Mouse (Mus musculus) heart, embryonic 13.5 days (tissue): ENCODE measurements at regions not wholly inside any gene's neighbourhood (a gene's known extent, or its start where the extent isn't known, plus 50 kb on each side); places are given as distances from the start of the nearest gene placed in this dataset.

Experiments used
- ATAC-seq: fragments of 200-750 bp; cut with Nextera tagmentation; 2 replicates; pipeline ENCODE4 v1.8.0; 2017; ENCODE audit warnings: moderate TSS enrichment; ENCODE audit not compliant: insufficient number of reproducible peaks, low FRiP score, low TSS enrichment; ENCODE audit errors: extremely low read depth
- H3K27ac ChIP-seq: fragments of 300-500 bp; sonication (generic); replicated peaks from 2 replicates; pipeline ENCODE4 v1.5.1; 2015; ENCODE audit warnings: moderate library complexity, mild to moderate bottlenecking, inconsistent platforms
- H3K27me3 ChIP-seq: fragments of 300-500 bp; sonication (generic); replicated peaks from 2 replicates; pipeline ENCODE4 v1.6.1; 2015; ENCODE audit warnings: mild to moderate bottlenecking, inconsistent platforms
- H3K36me3 ChIP-seq: fragments of 300-500 bp; sonication (generic); 2 replicates; pipeline ENCODE4 v1.6.1; 2015; ENCODE audit warnings: mild to moderate bottlenecking, inconsistent platforms
- H3K4me1 ChIP-seq: fragments of 300-500 bp; sonication (generic); 2 replicates; pipeline ENCODE4 v1.6.1; 2015; ENCODE audit warnings: inconsistent platforms
- H3K4me2 ChIP-seq: fragments of 300-500 bp; sonication (generic); 2 replicates; pipeline ENCODE4 v1.6.1; 2015; ENCODE audit warnings: inconsistent platforms, mild to moderate bottlenecking, moderate library complexity
- H3K4me3 ChIP-seq: fragments of 300-500 bp; sonication (generic); 2 replicates; pipeline ENCODE4 v1.5.1; 2015; ENCODE audit warnings: moderate library complexity, mild to moderate bottlenecking, inconsistent platforms
- H3K9ac ChIP-seq: fragments of 300-500 bp; sonication (generic); 2 replicates; pipeline ENCODE4 v1.6.1; 2015; ENCODE audit warnings: inconsistent platforms, mild to moderate bottlenecking, moderate library complexity
- H3K9me3 ChIP-seq: fragments of 300-500 bp; sonication (generic); 2 replicates; pipeline ENCODE4 v1.6.1; 2016; ENCODE audit warnings: inconsistent platforms
- WGBS: fragments of 180-500 bp; shearing (Covaris S2); methylation state at CpG from one replicate; pipeline ENCODE4 v1.1.7; 2015; ENCODE audit warnings: mixed read lengths; 5-methylcytosine and 5-hydroxymethylcytosine counted together

- no peak overlapping the region for H3K9ac ChIP-seq
- H3K4me3 ChIP-seq = peak overlapping the region; percentile 40
- no peak overlapping the region for H3K27ac ChIP-seq
- no peaks in the 10 kb centered on the region for H3K36me3 ChIP-seq
- H3K27me3 ChIP-seq = peaks cover 72% of the 10 kb centered on the region
- H3K4me1 ChIP-seq = peaks cover 15% of the 10 kb centered on the region
- peak overlapping the region; percentile 69 for H3K4me2 ChIP-seq
- no peaks in the 10 kb centered on the region for H3K9me3 ChIP-seq
- no peak for ATAC-seq
- 5% methylated on average over 24 of the region's 24 CpGs for WGBS
These were observed 126.2 kb downstream of the Nkx6-1 start for GRCm38 (mm10) chr5:101538410-101539253.

- ATAC-seq = no peak
- Histone ChIP-seq H3K9me3 (no peaks in the 10 kb centered on the region), H3K36me3 (no peaks in the 10 kb centered on the region), H3K4me1 (peaks cover 15% of the 10 kb centered on the region), H3K4me3 (peak overlapping the region; percentile 40), H3K9ac (no peak overlapping the region), H3K27me3 (peaks cover 63% of the 10 kb centered on the region), H3K27ac (no peak overlapping the region), H3K4me2 (peak overlapping the region; percentile 69)
- WGBS = 5% methylated on average over 23 of the region's 23 CpGs
These were observed 127.0 kb downstream of the Nkx6-1 start for GRCm38 (mm10) chr5:101537518-101538380.

- 45% methylated on average over 5 of the region's 5 CpGs for WGBS
- no peak overlapping the region for H3K27ac ChIP-seq
- H3K4me1 ChIP-seq = peaks cover 15% of the 10 kb centered on the region
- H3K27me3 ChIP-seq = peaks cover 41% of the 10 kb centered on the region
- no peaks in the 10 kb centered on the region for H3K36me3 ChIP-seq
- no peak for ATAC-seq
- H3K9me3 ChIP-seq = peaks cover 4% of the 10 kb centered on the region; the same call in 1 of the 2 replicates
- H3K4me2 ChIP-seq = no peak overlapping the region
- H3K9ac ChIP-seq = no peak overlapping the region
- H3K4me3 ChIP-seq = no peak overlapping the region
These were observed 129.3 kb downstream of the Nkx6-1 start for GRCm38 (mm10) chr5:101535451-101535850.

- Histone ChIP-seq H3K4me3 (no peak overlapping the region), H3K9ac (no peak overlapping the region), H3K4me2 (no peak overlapping the region), H3K27me3 (peaks cover 23% of the 10 kb centered on the region), H3K9me3 (no peaks in the 10 kb centered on the region), H3K27ac (no peak overlapping the region), H3K4me1 (no peaks in the 10 kb centered on the region), H3K36me3 (no peaks in the 10 kb centered on the region)
- no peak for ATAC-seq
- 63% methylated on average over 5 of the region's 5 CpGs for whole genome bisulfite sequencing
These were observed 139.4 kb downstream of the Nkx6-1 start for GRCm38 (mm10) chr5:101525346-101525745.

- 29% methylated on average over 4 of the region's 4 CpGs for WGBS
- Histone ChIP-seq H3K4me3 (no peak overlapping the region), H3K27me3 (peaks cover 19% of the 10 kb centered on the region), H3K9ac (no peak overlapping the region), H3K27ac (no peak overlapping the region), H3K4me1 (no peaks in the 10 kb centered on the region), H3K4me2 (no peak overlapping the region), H3K9me3 (no peaks in the 10 kb centered on the region), H3K36me3 (no peaks in the 10 kb centered on the region)
- ATAC-seq = no peak
These were observed 140.1 kb downstream of the Nkx6-1 start for GRCm38 (mm10) chr5:101524670-101525069.

- Histone ChIP-seq H3K36me3 (no peaks in the 10 kb centered on the region), H3K9ac (no peak overlapping the region), H3K27me3 (peaks cover 23% of the 10 kb centered on the region), H3K4me3 (no peak overlapping the region), H3K27ac (no peak overlapping the region), H3K4me2 (no peak overlapping the region), H3K9me3 (no peaks in the 10 kb centered on the region), H3K4me1 (no peaks in the 10 kb centered on the region)
- WGBS = 49% methylated on average over 7 of the region's 7 CpGs
- no peak for ATAC-seq
These were observed 140.9 kb downstream of the Nkx6-1 start for GRCm38 (mm10) chr5:101523902-101524301.

GRCm38 (mm10) chr5:101523490-101523889 lies 141.3 kb downstream of the Nkx6-1 start:
- Histone ChIP-seq H3K27ac (no peak overlapping the region), H3K4me3 (no peak overlapping the region), H3K36me3 (no peaks in the 10 kb centered on the region), H3K9me3 (no peaks in the 10 kb centered on the region), H3K9ac (no peak overlapping the region), H3K27me3 (peaks cover 23% of the 10 kb centered on the region), H3K4me1 (no peaks in the 10 kb centered on the region), H3K4me2 (no peak overlapping the region)
- 53% methylated on average over 7 of the region's 7 CpGs for WGBS
- ATAC-seq = no peak

- Histone ChIP-seq H3K27ac (no peak overlapping the region), H3K9ac (no peak overlapping the region), H3K4me3 (no peak overlapping the region), H3K4me1 (no peaks in the 10 kb centered on the region), H3K36me3 (no peaks in the 10 kb centered on the region), H3K27me3 (peaks cover 23% of the 10 kb centered on the region), H3K4me2 (no peak overlapping the region), H3K9me3 (no peaks in the 10 kb centered on the region)
- ATAC-seq = no peak
- WGBS = 51% methylated on average over 9 of the region's 9 CpGs
These were observed 143.7 kb downstream of the Nkx6-1 start for GRCm38 (mm10) chr5:101520935-101521655.

GRCm38 (mm10) chr5:101518791-101519547 lies 145.8 kb downstream of the Nkx6-1 start:
- Histone ChIP-seq H3K27ac (no peak overlapping the region), H3K36me3 (no peaks in the 10 kb centered on the region), H3K9ac (no peak overlapping the region), H3K9me3 (no peaks in the 10 kb centered on the region), H3K27me3 (peaks cover 17% of the 10 kb centered on the region; the same call in 1 of the 2 replicates), H3K4me2 (no peak overlapping the region), H3K4me1 (no peaks in the 10 kb centered on the region), H3K4me3 (no peak overlapping the region)
- ATAC-seq = no peak
- WGBS = 58% methylated on average over 14 of the region's 14 CpGs

- Histone ChIP-seq H3K9ac (no peak overlapping the region), H3K4me2 (no peak overlapping the region), H3K36me3 (no peaks in the 10 kb centered on the region), H3K9me3 (no peaks in the 10 kb centered on the region), H3K4me1 (no peaks in the 10 kb centered on the region), H3K27me3 (no peaks in the 10 kb centered on the region), H3K27ac (no peak overlapping the region), H3K4me3 (no peak overlapping the region)
- WGBS = 85% methylated on average over 14 of the region's 14 CpGs
- ATAC-seq = no peak
These were observed 167.1 kb downstream of the Nkx6-1 start for GRCm38 (mm10) chr5:101497698-101498048.
